Mouse (Mus musculus) gastrocnemius, postnatal 4 days (tissue): ENCODE measurements around the gene Dcaf15. TPM values are rescaled to one million over a fixed set of nuclear protein-coding genes. Genes with fewer than 3 reads are reported as not detected.

Experiments
- DNase-seq, 2 experiments: peaks; one replicate each; pipeline ENCODE4 v3.0.0; 2021 to 2022; ENCODE audit warnings: low spot score in 2 of 2, mixed read lengths in 2 of 2
- total RNA-seq, 2 experiments: library from RNA; stranded (reverse); gene quantifications; 2 replicates each; pipeline ENCODE4 v1.2.3; 2021

The Dcaf15 gene
- total RNA-seq, 2 experiments from 2014 or later, result 15.6 to 17.5 TPM

GRCm38 (mm10) chr8:84103601-84104000 lies 967 bp downstream of the Dcaf15 start:
- DNase-seq, result no peak

- DNase-seq, result no peak
Observed at GRCm38 (mm10) chr8:84101476-84102270, 2.9 kb downstream of the Dcaf15 start.

DNA sequence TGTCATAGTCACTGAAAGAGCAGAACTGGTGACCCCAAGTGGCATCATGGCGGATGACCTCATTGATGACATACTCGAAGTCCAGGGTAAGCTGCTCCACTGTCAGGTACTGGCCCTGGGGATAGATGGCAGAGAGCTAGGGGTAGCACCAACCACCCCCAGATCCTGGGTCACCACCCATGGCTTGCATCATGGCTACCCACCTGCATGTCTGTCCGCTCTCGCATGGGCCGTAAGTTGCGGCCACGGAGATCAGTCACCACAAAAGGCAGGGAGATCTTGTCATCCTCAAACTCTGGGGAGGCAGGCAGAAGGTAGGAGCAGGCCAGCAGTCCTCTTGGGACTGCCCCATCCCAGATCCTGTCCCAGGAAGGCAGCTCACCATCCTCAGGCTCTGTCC lies 6.2 kb downstream of the Dcaf15 start:
- DNase-seq, result no peak

- no peak for DNase-seq
Observed at GRCm38 (mm10) chr8:84096061-84096460, 8.5 kb downstream of the Dcaf15 start.

DNA sequence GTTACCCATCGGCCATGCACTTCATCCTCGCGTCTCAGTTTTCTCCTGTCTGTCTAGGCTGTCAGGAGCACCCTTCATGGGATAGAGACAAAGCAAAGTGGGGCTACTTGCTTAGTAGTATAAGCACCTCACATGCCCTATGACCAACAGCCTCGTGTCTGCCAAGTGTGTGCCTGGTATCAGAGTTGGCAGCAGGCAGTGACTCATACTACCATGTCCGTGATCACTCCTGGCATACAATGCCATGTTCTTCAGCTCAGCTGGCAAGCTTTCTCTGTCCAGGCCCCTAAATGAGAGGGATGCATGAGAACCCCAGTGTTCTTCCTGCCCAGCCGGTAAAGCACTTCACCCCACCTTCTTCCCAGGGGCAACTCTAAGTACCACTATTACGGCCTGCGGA lies 14.0 kb downstream of the Dcaf15 start:
- no peak for DNase-seq

- no peak for DNase-seq
Observed at GRCm38 (mm10) chr8:84089277-84089676, 15.3 kb downstream of the Dcaf15 start.

DNA sequence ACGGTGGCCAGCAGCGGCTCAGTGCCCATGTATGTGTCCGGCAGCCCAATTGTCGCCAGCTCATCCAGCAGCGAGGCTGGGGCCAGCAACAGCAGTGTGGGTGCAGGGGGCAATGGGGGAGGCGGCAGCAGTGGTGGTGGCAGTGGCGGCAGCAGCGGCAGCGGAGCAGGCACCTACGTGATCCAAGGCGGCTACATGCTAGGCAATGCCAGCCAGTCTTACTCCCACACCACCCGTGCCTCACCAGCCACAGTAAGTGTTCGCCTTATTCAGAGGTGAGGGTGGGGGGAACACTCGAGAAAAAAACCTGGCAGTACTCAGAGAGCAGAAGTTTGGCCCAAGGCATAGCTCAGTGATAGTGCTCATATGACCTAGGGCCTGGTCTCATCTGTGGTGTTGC lies 16.7 kb downstream of the Dcaf15 start:
- no peak for DNase-seq

DNA sequence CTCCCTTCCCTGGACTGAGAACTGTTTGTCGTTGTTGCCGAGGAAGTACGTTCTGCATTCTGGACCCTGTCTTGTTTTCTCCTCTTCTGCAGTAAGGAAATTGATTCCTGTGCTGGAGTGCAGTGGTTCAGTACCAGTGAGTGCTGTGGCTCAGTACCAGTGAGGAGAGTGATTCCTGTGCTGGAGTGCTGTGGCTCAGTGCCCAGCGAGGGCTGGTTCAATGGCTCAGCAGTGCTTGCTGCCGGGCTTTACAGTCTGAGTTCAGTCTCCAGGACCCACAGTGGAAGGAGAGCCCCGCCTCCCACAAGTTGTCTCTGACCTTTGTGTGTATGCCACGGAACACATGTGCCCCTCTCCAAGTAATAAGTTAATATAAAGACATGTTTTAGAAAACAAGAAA lies 17.4 kb downstream of the Dcaf15 start:
- no peak for DNase-seq

DNA sequence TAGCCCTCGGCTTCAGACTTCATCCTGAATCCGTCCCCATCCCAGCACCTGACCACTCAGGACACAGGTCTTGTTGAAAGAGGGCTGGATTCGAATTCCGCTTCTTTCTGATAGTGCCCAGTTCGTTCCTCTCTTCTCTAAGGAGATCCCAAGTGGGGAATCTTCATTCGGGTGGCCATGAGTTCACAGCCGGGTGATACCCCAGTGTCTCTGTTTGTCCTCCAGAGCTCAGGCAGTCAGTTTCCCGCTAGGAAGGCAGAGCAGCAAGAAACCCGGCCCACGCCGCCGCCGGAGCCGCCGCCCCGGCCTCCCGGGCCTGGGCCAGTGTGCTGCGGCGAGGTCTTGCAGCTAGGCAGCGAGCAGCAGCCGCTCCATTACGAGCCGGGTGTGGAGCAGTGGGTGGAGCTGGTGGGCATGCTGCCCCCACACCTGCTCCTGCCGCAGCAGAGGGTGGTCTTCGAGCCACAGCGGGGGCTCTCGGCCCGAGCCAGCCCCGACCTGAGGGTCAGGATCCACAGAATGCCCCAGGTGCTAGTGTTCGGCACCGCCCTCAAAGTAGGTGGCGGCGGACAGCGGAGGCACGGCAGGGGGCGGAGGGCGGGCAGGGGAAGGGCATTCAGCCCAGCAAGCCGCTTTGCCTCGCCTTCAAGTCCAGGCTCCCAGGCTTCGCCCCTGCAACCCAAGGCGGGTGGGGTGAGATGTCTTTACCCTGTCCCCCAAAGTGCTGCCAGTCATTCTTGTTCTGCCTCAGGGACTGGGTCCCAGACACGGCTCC lies 20.0 kb downstream of the Dcaf15 start:
- no peak for DNase-seq

DNA sequence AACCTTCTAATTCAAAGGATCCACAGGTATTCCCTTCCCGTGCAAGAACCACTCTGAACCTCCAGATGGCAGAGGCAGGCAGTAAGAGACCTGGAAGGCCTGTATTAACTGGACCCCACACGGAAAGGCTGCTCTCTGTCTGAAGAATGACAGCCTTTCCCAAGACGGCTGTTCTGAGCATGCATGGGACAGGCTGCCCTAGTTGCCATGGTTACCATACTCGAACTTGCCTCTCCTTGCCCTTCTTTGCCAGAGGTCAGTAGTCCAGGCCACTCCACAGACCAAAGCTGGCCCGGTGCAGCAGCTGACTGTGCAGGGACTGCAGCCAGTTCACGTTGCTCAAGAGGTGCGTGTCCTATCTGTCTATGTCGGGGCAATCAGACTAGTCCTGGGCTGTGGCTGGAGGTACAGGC lies 20.7 kb downstream of the Dcaf15 start:
- no peak for DNase-seq

GRCm38 (mm10) chr8:84079206-84079605 lies 25.4 kb downstream of the Dcaf15 start:
- no peak for DNase-seq

- no peak for DNase-seq
Observed at GRCm38 (mm10) chr8:84076849-84077248, 27.7 kb downstream of the Dcaf15 start.

DNA sequence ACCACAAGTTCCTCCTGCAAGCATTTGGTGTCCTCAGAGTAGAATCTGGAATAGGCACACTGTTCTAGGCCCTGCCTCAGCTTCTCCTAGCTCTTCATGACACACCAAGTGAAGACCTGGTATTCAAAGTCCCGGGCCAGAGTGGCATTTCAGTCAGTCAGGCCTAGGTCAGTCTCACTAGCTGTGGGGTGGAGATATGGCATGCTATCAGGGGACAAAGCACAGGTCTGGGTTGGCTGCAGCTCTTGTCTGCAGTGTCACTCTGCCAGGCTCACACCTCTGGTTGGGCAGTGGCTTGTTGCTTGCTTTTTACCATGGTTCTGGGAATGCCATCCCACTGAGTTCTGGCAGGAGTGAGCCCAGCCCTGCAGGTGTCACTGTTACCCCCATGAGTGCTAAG lies 28.2 kb downstream of the Dcaf15 start:
- DNase-seq, result no peak

- no peak for DNase-seq
Observed at GRCm38 (mm10) chr8:84073230-84073976, 31.2 kb downstream of the Dcaf15 start.

DNA sequence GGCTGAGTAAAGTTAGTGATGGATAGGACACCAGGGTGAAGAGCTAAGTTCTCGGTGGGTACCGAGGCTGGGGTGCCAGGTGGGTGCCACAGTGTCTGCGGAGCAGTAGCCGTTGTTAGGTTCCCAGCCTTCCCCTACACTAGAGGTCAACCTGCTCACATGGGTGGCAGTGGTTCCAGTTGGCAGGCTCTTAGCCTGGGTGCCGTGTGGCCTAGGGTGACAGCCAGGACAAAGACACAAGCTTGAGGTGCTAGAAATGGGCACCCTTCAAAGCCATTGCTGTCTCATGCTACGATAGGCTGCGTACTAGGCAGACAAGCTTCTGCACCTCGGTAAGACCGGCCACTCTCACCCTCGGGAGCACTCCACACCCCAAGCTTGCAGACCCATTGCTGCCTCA lies 32.2 kb downstream of the Dcaf15 start:
- DNase-seq, result no peak

- no peak for DNase-seq
Observed at GRCm38 (mm10) chr8:84071921-84072320, 32.6 kb downstream of the Dcaf15 start.

- no peak for DNase-seq
Observed at GRCm38 (mm10) chr8:84070667-84071066, 33.9 kb downstream of the Dcaf15 start.

GRCm38 (mm10) chr8:84070241-84070640 lies 34.3 kb downstream of the Dcaf15 start:
- DNase-seq, result no peak

DNA sequence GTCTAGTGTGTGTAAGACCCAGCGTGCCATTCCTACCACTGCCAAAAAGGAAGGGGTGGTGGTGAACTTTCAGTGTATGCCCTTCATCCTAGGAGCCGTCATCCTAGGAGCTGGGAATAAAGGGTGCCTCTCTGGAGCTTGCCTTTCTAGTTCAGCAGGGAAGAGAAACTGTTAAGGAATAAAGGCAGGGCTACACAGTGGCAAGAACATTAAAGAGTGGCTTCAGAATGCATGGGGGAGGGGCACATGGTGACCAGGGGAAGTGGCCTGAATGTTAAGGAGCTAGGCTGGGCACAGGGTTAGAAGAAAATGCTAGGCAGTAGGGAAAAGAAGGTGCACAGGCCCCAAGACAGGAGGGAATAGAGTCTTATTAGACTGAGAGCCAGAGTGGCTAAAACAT lies 34.8 kb downstream of the Dcaf15 start:
- no peak for DNase-seq

- DNase-seq, result no peak
Observed at GRCm38 (mm10) chr8:84069169-84069568, 35.4 kb downstream of the Dcaf15 start.

GRCm38 (mm10) chr8:84068316-84069035 lies 36.1 kb downstream of the Dcaf15 start:
- DNase-seq, result no peak
